Mouse (Mus musculus): ENCODE data around the gene Hsd17b12.

Hsd17b12 gene

GRCm38 (mm10) chr2:94069482-94069881 lies 88.3 kb downstream of the Hsd17b12 start:
- DNase-seq (ENCODE audit: low read depth, low spot score) = no peak

GRCm38 (mm10) chr2:94066540-94067135 lies 91.1 kb downstream of the Hsd17b12 start:
- DNase-seq (ENCODE audit: low read depth, low spot score) = no peak

- no peak for DNase-seq (ENCODE audit: low read depth, low spot score)
Observed at GRCm38 (mm10) chr2:94066120-94066519, 91.6 kb downstream of the Hsd17b12 start.

- DNase-seq (ENCODE audit: low read depth, low spot score) = no peak
Observed at GRCm38 (mm10) chr2:94062791-94063190, 95.0 kb downstream of the Hsd17b12 start.

GRCm38 (mm10) chr2:94059459-94059858 lies 98.3 kb downstream of the Hsd17b12 start:
- no peak for DNase-seq (ENCODE audit: low read depth, low spot score)

GRCm38 (mm10) chr2:94054813-94055212 lies 103.0 kb downstream of the Hsd17b12 start:
- no peak for DNase-seq (ENCODE audit: low read depth, low spot score)

- DNase-seq (ENCODE audit: low read depth, low spot score) = no peak
Observed at GRCm38 (mm10) chr2:94051952-94052351, 105.8 kb downstream of the Hsd17b12 start.

- no peak for DNase-seq (ENCODE audit: low read depth, low spot score)
Observed at GRCm38 (mm10) chr2:94050901-94051300, 106.9 kb downstream of the Hsd17b12 start.

GRCm38 (mm10) chr2:94049471-94050176 lies 108.1 kb downstream of the Hsd17b12 start:
- no peak for DNase-seq (ENCODE audit: low read depth, low spot score)

GRCm38 (mm10) chr2:94048733-94049470 lies 108.9 kb downstream of the Hsd17b12 start:
- no peak for DNase-seq (ENCODE audit: low read depth, low spot score)

GRCm38 (mm10) chr2:94048271-94048670 lies 109.5 kb downstream of the Hsd17b12 start:
- no peak for DNase-seq (ENCODE audit: low read depth, low spot score)

- no peak for DNase-seq (ENCODE audit: low read depth, low spot score)
Observed at GRCm38 (mm10) chr2:94045411-94046090, 112.2 kb downstream of the Hsd17b12 start.

GRCm38 (mm10) chr2:94044174-94044573 lies 113.6 kb downstream of the Hsd17b12 start:
- no peak for DNase-seq (ENCODE audit: low read depth, low spot score)

GRCm38 (mm10) chr2:94043662-94044061 lies 114.1 kb downstream of the Hsd17b12 start:
- no peak for DNase-seq (ENCODE audit: low read depth, low spot score)

- no peak for DNase-seq (ENCODE audit: low read depth, low spot score)
Observed at GRCm38 (mm10) chr2:94042461-94042860, 115.3 kb downstream of the Hsd17b12 start.

- peak; percentile 24 for DNase-seq (ENCODE audit: low read depth, low spot score)
Observed at GRCm38 (mm10) chr2:94040391-94041125, 117.2 kb downstream of the Hsd17b12 start.

- DNase-seq (ENCODE audit: low read depth, low spot score) = no peak
Observed at GRCm38 (mm10) chr2:94035428-94036331, 122.1 kb downstream of the Hsd17b12 start.

- DNase-seq (ENCODE audit: low read depth, low spot score) = no peak
Observed at GRCm38 (mm10) chr2:94030602-94031001, 127.2 kb downstream of the Hsd17b12 start.

GRCm38 (mm10) chr2:94024637-94025036 lies 133.1 kb downstream of the Hsd17b12 start:
- no peak for DNase-seq (ENCODE audit: low read depth, low spot score)

All from WW6 (cell line).